Mouse (Mus musculus) ovary, postnatal 10 days (tissue): ENCODE data around the gene Fez2.

Experiments used
- DNase-seq: peaks from one replicate; pipeline ENCODE4 v3.0.0; 2022; ENCODE audit warnings: low spot score

Fez2 gene

GRCm38 (mm10) chr17:78321216-78321835 lies 96.6 kb downstream of the Fez2 start:
- no peak for DNase-seq
